Mouse (Mus musculus): Measurements from ENCODE around the gene Mprip. TPM values are rescaled to one million over a fixed set of nuclear protein-coding genes. Genes with fewer than 3 reads are reported as not detected.

The Mprip gene
- polyA plus RNA-seq, 1 experiment from 2014 or later, result 87.9 TPM

DNA sequence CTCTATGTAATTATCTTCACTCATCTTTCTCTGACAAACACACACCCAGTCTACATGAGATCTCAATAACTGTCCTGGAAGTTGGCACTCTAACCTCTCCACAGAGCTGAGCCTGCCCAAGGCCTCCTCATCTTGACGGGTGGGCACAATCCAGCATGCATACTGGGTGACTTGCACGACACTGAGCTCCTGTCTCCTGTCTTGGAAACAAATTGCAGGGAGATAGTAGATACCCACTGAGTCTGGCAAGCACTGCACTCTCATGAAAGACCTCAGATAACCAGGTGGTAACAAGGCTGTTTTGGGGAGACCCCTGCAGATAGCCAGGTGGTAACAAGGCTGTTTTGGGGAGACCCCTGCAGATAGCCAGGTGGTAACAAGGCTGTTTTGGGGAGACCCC, 111.2 kb downstream of the Mprip start:
- peaks cover 94% of the 10 kb centered on the region for H3K36me3 ChIP-seq
- no peaks in the 10 kb centered on the region for H3K4me1 ChIP-seq
- no peak for ATAC-seq (ENCODE audit: insufficient number of reproducible peaks, insufficient read depth, low FRiP score, low TSS enrichment)
- no peak overlapping the region for H3K4me3 ChIP-seq
- H3K9me3 ChIP-seq, result no peaks in the 10 kb centered on the region
- no peaks in the 10 kb centered on the region for H3K27me3 ChIP-seq
- 86% methylated on average over 2 of the region's 2 CpGs for WGBS
- H3K27ac ChIP-seq, result no peak overlapping the region
- no peak overlapping the region for H3K9ac ChIP-seq
- H3K4me2 ChIP-seq (replicated peaks), result no peak overlapping the region

DNA sequence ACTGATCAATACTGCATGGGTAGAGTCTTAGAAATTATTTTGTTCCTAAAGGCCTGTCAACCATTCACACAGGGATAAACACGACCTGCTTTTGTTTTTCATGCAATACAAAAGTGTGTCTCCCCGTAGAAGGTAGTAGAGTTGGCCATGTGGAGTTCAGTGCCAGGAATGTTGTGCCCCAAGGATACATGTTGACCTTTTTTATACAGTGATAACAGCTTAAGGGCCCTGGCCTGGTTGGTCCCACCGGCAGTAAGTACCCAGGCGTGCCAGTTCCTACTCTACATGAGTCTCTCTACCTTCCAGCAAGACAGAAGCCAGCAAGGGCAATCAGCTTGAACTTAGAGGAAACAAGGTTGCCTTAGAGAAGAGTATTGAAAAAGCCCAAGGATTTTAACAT, 111.8 kb downstream of the Mprip start:
- H3K4me3 ChIP-seq, result no peak overlapping the region
- no peak overlapping the region for H3K9ac ChIP-seq
- H3K4me2 ChIP-seq (replicated peaks), result no peak overlapping the region
- WGBS, result 86% methylated on average over 4 of the region's 4 CpGs
- H3K27ac ChIP-seq, result no peak overlapping the region
- H3K9me3 ChIP-seq, result no peaks in the 10 kb centered on the region
- H3K4me1 ChIP-seq, result no peaks in the 10 kb centered on the region
- H3K27me3 ChIP-seq, result no peaks in the 10 kb centered on the region
- no peak for ATAC-seq (ENCODE audit: insufficient number of reproducible peaks, insufficient read depth, low FRiP score, low TSS enrichment)
- peaks cover 92% of the 10 kb centered on the region for H3K36me3 ChIP-seq

DNA sequence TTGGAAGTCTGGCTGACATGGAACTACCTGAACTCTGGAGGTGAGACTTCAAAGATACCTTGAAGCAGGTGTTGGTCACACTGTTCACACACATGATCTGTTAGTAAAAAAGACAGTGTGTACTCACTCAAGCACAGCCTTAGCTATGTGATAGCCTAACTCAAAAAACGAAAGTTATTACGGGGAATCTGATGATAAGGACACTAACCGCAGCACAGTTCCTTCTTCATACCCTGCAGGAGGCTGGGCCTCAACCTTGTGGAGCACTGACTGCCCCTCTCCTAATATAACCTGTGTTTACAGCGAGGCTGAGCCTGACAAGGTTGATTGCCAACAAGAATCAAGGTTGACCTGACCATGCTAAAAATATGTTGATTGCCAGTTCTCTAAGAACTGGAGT, 113.4 kb downstream of the Mprip start:
- Histone ChIP-seq H3K9ac (no peak overlapping the region), H3K27ac (no peak overlapping the region), H3K36me3 (peaks cover 87% of the 10 kb centered on the region), H3K4me2 (replicated peaks) (no peak overlapping the region), H3K4me1 (no peaks in the 10 kb centered on the region), H3K27me3 (no peaks in the 10 kb centered on the region), H3K4me3 (no peak overlapping the region), H3K9me3 (no peaks in the 10 kb centered on the region)
- 89% methylated on average over 4 of the region's 4 CpGs for WGBS
- ATAC-seq (ENCODE audit: insufficient number of reproducible peaks, insufficient read depth, low FRiP score, low TSS enrichment), result no peak

DNA sequence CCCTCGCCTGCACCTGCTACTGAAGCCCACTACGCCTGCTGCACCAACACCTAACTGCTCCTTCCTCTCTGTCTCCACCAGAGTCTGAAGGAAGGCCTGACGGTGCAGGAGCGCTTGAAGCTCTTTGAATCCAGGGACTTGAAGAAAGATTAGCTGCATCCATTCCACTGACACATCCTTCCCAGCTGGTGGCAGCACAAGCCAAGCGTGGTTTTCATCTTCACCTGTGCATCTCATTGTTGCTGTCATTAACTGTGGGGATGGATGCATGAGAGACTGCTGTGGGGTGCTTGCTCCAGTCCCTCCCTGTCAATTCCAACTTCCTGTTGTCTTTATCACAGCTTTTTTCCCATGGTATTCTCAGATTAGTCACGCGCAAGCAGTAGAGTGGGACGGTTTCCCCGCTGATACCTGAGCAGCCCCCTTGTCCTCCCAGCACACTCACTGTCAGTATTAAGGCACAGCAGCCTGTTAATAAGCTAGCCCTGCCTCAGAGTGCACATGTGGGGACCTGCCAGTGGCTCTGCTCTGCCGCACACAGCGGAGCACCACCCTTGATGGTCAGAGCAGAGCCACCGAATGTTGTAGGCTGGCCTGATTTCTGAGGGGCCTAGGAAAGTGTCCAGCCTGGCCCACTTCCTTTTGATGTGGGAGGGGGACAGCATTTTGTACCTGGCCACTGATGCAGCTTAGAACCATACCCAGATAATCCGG, 114.5 kb downstream of the Mprip start:
- Histone ChIP-seq H3K36me3 (peaks cover 79% of the 10 kb centered on the region), H3K9ac (no peak overlapping the region), H3K9me3 (no peaks in the 10 kb centered on the region), H3K4me2 (replicated peaks) (no peak overlapping the region), H3K27ac (no peak overlapping the region), H3K27me3 (no peaks in the 10 kb centered on the region), H3K4me3 (no peak overlapping the region), H3K4me1 (no peaks in the 10 kb centered on the region)
- 91% methylated on average over 13 of the region's 13 CpGs for WGBS
- no peak for ATAC-seq (ENCODE audit: insufficient number of reproducible peaks, insufficient read depth, low FRiP score, low TSS enrichment)

DNA sequence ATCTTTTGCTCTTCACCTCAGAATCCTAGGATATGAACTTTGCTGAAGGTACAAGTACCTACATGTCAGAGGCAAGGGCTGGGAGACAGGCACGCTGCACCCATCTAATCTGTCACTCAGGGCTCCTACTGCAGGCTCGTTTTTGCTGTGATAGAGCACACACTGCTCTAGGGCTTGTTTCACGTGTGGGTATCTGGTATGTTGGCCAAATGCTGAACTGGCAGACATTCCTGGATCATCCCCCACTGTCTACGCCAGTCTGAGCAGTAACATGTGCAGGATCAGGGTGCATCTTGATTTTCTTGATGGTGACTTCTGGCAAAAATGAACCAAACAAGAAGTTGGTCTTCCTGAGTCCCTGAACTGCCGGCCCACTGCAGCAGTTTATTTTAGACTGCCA, 116.2 kb downstream of the Mprip start:
- no peak overlapping the region for H3K27ac ChIP-seq
- H3K27me3 ChIP-seq, result no peaks in the 10 kb centered on the region
- no peaks in the 10 kb centered on the region for H3K4me1 ChIP-seq
- 86% methylated on average over 5 of the region's 5 CpGs for WGBS
- H3K9ac ChIP-seq, result no peak overlapping the region
- no peak overlapping the region for H3K4me2 ChIP-seq (replicated peaks)
- H3K9me3 ChIP-seq, result no peaks in the 10 kb centered on the region
- peaks cover 62% of the 10 kb centered on the region for H3K36me3 ChIP-seq
- ATAC-seq (ENCODE audit: insufficient number of reproducible peaks, insufficient read depth, low FRiP score, low TSS enrichment), result no peak
- H3K4me3 ChIP-seq, result no peak overlapping the region

DNA sequence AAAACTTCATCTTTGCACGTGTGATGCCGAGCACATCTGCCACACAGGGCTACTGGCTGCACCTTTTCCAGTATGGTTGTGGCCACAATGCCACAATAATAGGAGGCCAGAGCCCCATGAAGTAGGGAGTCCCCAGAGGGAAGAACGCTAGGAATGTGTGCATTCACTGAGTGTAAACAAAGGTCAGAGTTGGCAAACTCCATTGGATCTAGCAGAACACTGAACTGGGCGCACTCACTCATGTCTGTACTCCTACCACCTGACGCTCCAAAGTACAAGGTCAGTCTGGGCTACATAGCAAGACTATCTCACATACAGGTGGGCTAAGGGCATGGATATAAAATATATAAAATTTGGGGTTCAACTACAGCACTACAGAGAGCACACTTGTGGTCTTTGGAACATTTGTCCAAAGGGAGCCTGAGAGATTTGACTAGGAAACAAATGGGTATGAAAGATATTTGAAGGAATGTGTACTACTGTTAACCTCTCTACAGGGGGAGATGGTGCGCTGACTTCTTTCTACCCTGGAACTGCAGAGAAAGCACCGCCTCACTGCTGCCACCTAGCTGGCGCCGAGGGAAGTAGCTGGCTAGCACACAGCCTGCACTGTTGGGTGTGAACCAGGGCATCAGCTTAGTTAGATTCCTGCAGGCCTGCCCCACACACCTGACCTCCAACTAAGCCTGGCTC, 117.2 kb downstream of the Mprip start:
- Histone ChIP-seq H3K27me3 (no peaks in the 10 kb centered on the region), H3K9me3 (no peaks in the 10 kb centered on the region), H3K36me3 (peaks cover 54% of the 10 kb centered on the region), H3K27ac (no peak overlapping the region), H3K9ac (no peak overlapping the region), H3K4me3 (no peak overlapping the region), H3K4me1 (no peaks in the 10 kb centered on the region), H3K4me2 (replicated peaks) (no peak overlapping the region)
- ATAC-seq (ENCODE audit: insufficient number of reproducible peaks, insufficient read depth, low FRiP score, low TSS enrichment), result 0 out of 2 replicates have a peak, but pooled peaks have one; percentile 22
- WGBS, result 57% methylated on average over 9 of the region's 9 CpGs

DNA sequence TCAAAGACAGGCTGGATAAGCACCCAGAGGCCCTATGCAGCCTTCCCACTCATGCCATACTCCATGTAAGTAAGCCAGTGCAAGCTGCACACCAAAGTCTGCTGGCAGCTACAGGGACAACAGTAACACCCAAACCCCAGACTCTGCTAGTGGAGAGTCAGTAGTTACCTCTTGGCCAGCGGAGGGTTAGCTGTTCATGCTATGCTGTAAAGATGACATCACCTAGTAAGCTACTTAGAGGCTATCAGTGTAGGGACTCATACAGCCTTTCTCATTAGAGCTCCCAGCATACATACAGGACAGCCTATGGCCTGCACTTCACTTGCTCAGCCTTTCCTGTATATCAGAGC, 117.7 kb downstream of the Mprip start:
- Histone ChIP-seq H3K27ac (no peak overlapping the region), H3K9me3 (no peaks in the 10 kb centered on the region), H3K4me1 (no peaks in the 10 kb centered on the region), H3K4me3 (no peak overlapping the region), H3K4me2 (replicated peaks) (no peak overlapping the region), H3K9ac (no peak overlapping the region), H3K36me3 (peaks cover 49% of the 10 kb centered on the region), H3K27me3 (no peaks in the 10 kb centered on the region)
- 74% methylated on average over 1 of the region's 1 CpGs for whole genome bisulfite sequencing
- no peak for ATAC-seq (ENCODE audit: insufficient number of reproducible peaks, insufficient read depth, low FRiP score, low TSS enrichment)

DNA sequence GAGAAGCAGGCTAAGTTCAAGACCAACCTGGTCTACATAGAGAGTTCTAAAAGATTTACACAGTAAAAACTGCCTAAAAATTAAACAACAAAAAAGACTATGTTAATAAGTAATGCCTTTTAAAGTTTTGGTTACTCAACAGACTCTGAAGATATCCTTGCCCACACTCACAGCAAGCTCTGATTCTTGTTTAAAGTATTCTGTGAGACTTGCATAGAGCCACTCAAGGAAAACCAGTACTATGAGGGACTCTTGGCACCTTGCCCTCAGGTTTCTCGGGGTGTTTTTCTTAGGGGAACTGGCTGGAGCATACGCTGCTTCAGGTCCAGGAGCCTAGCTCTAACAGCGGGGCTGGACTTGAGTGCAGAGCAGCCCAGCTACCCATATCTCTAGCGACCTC, 118.3 kb downstream of the Mprip start:
- no peak overlapping the region for H3K4me2 ChIP-seq (replicated peaks)
- no peak for ATAC-seq (ENCODE audit: insufficient number of reproducible peaks, insufficient read depth, low FRiP score, low TSS enrichment)
- no peaks in the 10 kb centered on the region for H3K4me1 ChIP-seq
- 85% methylated on average over 4 of the region's 4 CpGs for WGBS
- peaks cover 43% of the 10 kb centered on the region for H3K36me3 ChIP-seq
- no peak overlapping the region for H3K27ac ChIP-seq
- no peaks in the 10 kb centered on the region for H3K9me3 ChIP-seq
- H3K9ac ChIP-seq, result no peak overlapping the region
- H3K4me3 ChIP-seq, result no peak overlapping the region
- no peaks in the 10 kb centered on the region for H3K27me3 ChIP-seq

DNA sequence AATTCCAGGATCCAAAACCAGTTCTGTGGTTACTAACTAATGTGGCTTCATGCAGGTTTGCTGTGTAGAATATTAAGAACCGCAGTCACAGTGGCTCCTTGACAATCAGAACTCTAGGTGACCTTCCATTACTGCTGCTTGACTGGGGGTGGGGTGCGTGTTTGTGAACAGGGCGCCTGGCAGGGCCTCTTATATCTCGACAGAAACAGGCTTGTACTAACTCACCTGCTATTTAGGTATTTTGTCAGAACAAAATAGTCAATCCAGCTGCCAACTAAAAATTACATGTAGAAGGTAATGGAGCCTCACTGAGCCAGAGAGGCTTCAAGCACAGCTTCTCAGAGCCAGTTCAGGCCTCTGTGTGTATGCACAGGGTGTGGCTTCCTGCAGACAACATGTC, 119.1 kb downstream of the Mprip start:
- 88% methylated on average over 4 of the region's 4 CpGs for whole genome bisulfite sequencing
- Histone ChIP-seq H3K4me2 (replicated peaks) (no peak overlapping the region), H3K36me3 (peaks cover 36% of the 10 kb centered on the region), H3K4me1 (no peaks in the 10 kb centered on the region), H3K9me3 (no peaks in the 10 kb centered on the region), H3K27me3 (no peaks in the 10 kb centered on the region), H3K9ac (no peak overlapping the region), H3K4me3 (no peak overlapping the region), H3K27ac (no peak overlapping the region)
- ATAC-seq (ENCODE audit: insufficient number of reproducible peaks, insufficient read depth, low FRiP score, low TSS enrichment), result no peak

DNA sequence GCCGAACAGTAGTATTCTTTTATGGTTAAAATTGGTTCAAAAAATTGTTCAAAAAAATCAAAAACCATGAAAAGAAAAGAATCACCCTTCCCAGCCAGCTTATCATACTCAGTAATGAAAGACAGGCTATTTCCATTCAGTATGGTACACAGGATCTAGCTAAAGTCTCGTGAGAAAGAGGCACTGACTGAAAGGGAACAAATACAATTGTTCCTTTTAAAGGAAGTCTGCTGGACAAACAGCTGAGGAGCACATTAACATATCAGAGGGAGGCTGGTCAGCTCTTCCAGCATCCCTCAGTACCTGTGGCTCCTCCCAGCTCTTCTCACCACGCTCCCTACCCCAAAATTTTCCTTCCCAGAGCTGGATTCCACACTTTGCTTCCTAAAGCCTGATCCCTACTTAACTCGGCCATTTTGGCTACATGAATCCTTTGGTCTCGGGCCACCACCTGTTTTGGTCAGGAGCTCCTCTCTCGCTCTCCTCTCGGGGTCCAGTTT, 121.0 kb downstream of the Mprip start:
- no peaks in the 10 kb centered on the region for H3K27me3 ChIP-seq
- no peak overlapping the region for H3K4me2 ChIP-seq (replicated peaks)
- peaks cover 17% of the 10 kb centered on the region for H3K36me3 ChIP-seq
- H3K4me1 ChIP-seq, result no peaks in the 10 kb centered on the region
- no peaks in the 10 kb centered on the region for H3K9me3 ChIP-seq
- no peak overlapping the region for H3K27ac ChIP-seq
- H3K9ac ChIP-seq, result no peak overlapping the region
- ATAC-seq (ENCODE audit: insufficient number of reproducible peaks, insufficient read depth, low FRiP score, low TSS enrichment), result no peak
- 75% methylated on average over 7 of the region's 7 CpGs for WGBS
- no peak overlapping the region for H3K4me3 ChIP-seq

DNA sequence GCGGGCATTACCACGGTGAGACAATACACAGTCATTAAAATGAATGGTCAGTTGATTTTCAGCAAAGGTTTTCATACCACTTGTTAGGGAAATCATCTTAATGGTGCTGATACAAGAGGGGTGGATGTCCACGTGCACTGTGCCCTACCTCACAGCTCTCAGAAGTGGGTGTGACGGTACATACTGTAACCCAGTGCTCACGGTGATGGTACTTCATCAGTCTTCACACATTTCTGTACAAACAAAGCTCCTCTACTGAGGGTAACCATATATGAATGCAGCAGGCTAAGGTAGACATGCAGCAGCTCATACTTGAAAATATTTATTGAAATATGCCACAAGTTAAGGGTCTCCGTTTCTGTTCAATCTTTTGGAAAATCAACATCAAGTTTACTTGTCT, 122.5 kb downstream of the Mprip start:
- Histone ChIP-seq H3K9me3 (no peaks in the 10 kb centered on the region), H3K27me3 (0 out of 2 replicates have a peak, but pooled peaks cover 4% of the 10 kb centered on the region), H3K4me2 (replicated peaks) (no peak overlapping the region), H3K9ac (no peak overlapping the region), H3K27ac (no peak overlapping the region), H3K4me3 (no peak overlapping the region), H3K4me1 (peaks cover 5% of the 10 kb centered on the region; the same call in 1 of the 2 replicates), H3K36me3 (0 out of 2 replicates have a peak, but pooled peaks cover 5% of the 10 kb centered on the region)
- no peak for ATAC-seq (ENCODE audit: insufficient number of reproducible peaks, insufficient read depth, low FRiP score, low TSS enrichment)
- WGBS, result 92% methylated on average over 6 of the region's 6 CpGs

Measured in embryonic facial prominence, embryonic 12.5 days (tissue).